ENCODE assay signal across 19 mouse cellular contexts in the genomic region with DNA sequence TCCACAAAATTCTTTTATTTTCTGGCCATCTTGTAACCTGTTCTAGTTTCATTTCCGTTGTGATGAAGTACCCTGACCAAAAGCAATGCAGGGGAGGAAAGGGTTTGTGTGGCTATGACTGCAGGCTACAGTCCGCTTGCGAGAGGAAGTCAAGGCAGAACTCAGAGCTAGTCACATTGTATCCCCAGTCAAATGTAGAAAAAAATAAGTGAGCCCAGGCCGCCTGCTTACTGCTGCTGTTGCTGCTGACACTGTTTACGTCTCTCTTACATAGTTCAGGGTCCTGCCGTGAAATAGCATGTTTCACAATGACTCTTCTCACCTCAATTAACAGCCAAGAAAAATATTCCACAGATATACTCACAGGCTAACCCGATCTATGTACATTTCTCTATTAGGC.
DNase-seq lines count a peak whose midpoint lies in the region; ATAC-seq and TF ChIP-seq lines count a peak whose summit lies in the region.
"Had no signal": no experiment of that assay in that cellular context is flagged by ENCODE, and none has a peak within 500 bp of the region (broad histone marks: within the 10 kb centered on the region; RNA-seq: fewer than 3 reads in every experiment).

No protein-coding gene starts in this region.

- no peaks in the 10 kb centered on the region for H3K4me1 ChIP-seq in small intestine, adult 2 months (ENCODE audit: control insufficient read depth, insufficient read depth, insufficient read length, low read length)
- no peaks in the 10 kb centered on the region for H3K4me1 ChIP-seq in midbrain, embryonic 13.5 days (replicated peaks)
- H3K4me1 ChIP-seq: hindbrain, embryonic 13.5 days; liver, embryonic 12.5 days had no signal

- H3K36me3 ChIP-seq in small intestine, adult 2 months (ENCODE audit: control insufficient read depth, insufficient read depth, low read length): no peaks in the 10 kb centered on the region
- H3K36me3 ChIP-seq in midbrain, embryonic 13.5 days: no peaks in the 10 kb centered on the region
- H3K36me3 ChIP-seq: hindbrain, embryonic 13.5 days; liver, embryonic 12.5 days had no signal

- no peaks in the 10 kb centered on the region for H3K27me3 ChIP-seq in small intestine, adult 2 months (ENCODE audit: control insufficient read depth, insufficient read depth, low read length)
- no peaks in the 10 kb centered on the region for H3K27me3 ChIP-seq in midbrain, embryonic 13.5 days
- H3K27me3 ChIP-seq: hindbrain, embryonic 13.5 days; liver, embryonic 12.5 days; megakaryocyte, embryonic 14.5 days had no signal

- H3K4me2 ChIP-seq in midbrain, embryonic 13.5 days (replicated peaks): no peak overlapping the region
- H3K4me2 ChIP-seq: hindbrain, embryonic 13.5 days; liver, embryonic 12.5 days; lung, embryonic 14.5 days had no signal

- DNase-seq in layer of hippocampus, adult 2 months (ENCODE audit: low spot score in 2 of 2): no peak
- no peak for DNase-seq in layer of hippocampus, postnatal 25 days (ENCODE audit: extremely low spot score in 1 of 2, low spot score in 1 of 2)
- peak; percentile 61 for DNase-seq in CD4-positive, CD25-positive, alpha-beta regulatory T cell, adult 2 months (ENCODE audit: low read depth, low spot score)
- DNase-seq in induced T-regulatory cell, adult 2 months (ENCODE audit: low read depth): peak; percentile 77
- no peak for DNase-seq in urinary bladder, postnatal 4 days (ENCODE audit: low spot score in 2 of 2)
- DNase-seq in kidney, adult 11 months: no peak
- DNase-seq: adrenal gland, postnatal 36 days; cerebellum, adult 8-10 months; embryo, embryonic 11 days; gastrocnemius, postnatal 25 days; kidney, adult 18-20 months; kidney, postnatal 14 days; lung, embryonic 14.5 days had no signal

- no peak for TF ChIP-seq POLR2A in small intestine, adult 2 months (IDR thresholded peaks at IDR 0.05; ENCODE audit: low read depth, low read length)

- H3K27ac ChIP-seq in layer of hippocampus, adult 2 months: peak overlapping the region; percentile 14; the same call in 1 of the 2 replicates
- H3K27ac ChIP-seq in small intestine, adult 2 months (ENCODE audit: insufficient read depth, low read depth, low read length): peak overlapping the region; percentile 22; the same call in 1 of the 2 replicates
- no peak overlapping the region for H3K27ac ChIP-seq in midbrain, embryonic 13.5 days
- H3K27ac ChIP-seq: hindbrain, embryonic 13.5 days; liver, embryonic 12.5 days; stomach, postnatal 0 days had no signal

- no peak overlapping the region for H3K4me3 ChIP-seq in layer of hippocampus, adult 2 months
- no peak overlapping the region for H3K4me3 ChIP-seq in small intestine, adult 2 months (ENCODE audit: low read depth, low read length)
- H3K4me3 ChIP-seq in midbrain, embryonic 13.5 days (replicated peaks): no peak overlapping the region
- H3K4me3 ChIP-seq: hindbrain, embryonic 13.5 days; liver, embryonic 12.5 days; megakaryocyte, embryonic 14.5 days had no signal

- ATAC-seq in midbrain, embryonic 13.5 days: no peak
- ATAC-seq: liver, embryonic 12.5 days had no signal

- no peaks in the 10 kb centered on the region for H3K9me3 ChIP-seq in midbrain, embryonic 13.5 days
- H3K9me3 ChIP-seq: hindbrain, embryonic 13.5 days; liver, embryonic 12.5 days; megakaryocyte, embryonic 14.5 days had no signal

- WGBS in small intestine, adult 2 months: 75% methylated on average over 7 of the region's 7 CpGs
- WGBS in midbrain, embryonic 13.5 days: 82% methylated on average over 7 of the region's 7 CpGs

- TF ChIP-seq CTCF in layer of hippocampus, adult 2 months (conservative IDR thresholded peaks at IDR 0.05): no peak
- TF ChIP-seq CTCF in small intestine, adult 2 months (IDR thresholded peaks at IDR 0.05; ENCODE audit: extremely low read depth, insufficient read length, insufficient replicate concordance, low read depth, low read length): no peak

- H3K9ac ChIP-seq in midbrain, embryonic 13.5 days (replicated peaks): no peak overlapping the region
- H3K9ac ChIP-seq: hindbrain, embryonic 13.5 days; liver, embryonic 12.5 days; lung, embryonic 14.5 days had no signal

Comparison
In these comparisons a context has a peak if more than half of its experiments do, and no peak if none do; other contexts are left out.
1. DNase-seq: peak in CD4-positive, CD25-positive, alpha-beta regulatory T cell, adult 2 months (single experiment) and induced T-regulatory cell, adult 2 months (single experiment); none in layer of hippocampus, adult 2 months (0 of 2), layer of hippocampus, postnatal 25 days (0 of 2), urinary bladder, postnatal 4 days (0 of 2) and kidney, adult 11 months (single experiment).